Mouse (Mus musculus) intestine, embryonic 14.5 days (tissue): ENCODE data around the gene Mmp28. TPM values are rescaled to one million over a fixed set of nuclear protein-coding genes. Genes with fewer than 3 reads are reported as not detected.

Source experiments
- ATAC-seq: fragments of 200-750 bp; cut with Nextera tagmentation; replicated peaks from 2 replicates; pipeline ENCODE4 v1.8.0; 2017; ENCODE audit warnings: low read depth, moderate number of reproducible peaks, moderate TSS enrichment, moderate library complexity; ENCODE audit not compliant: low FRiP score, low TSS enrichment
- DNase-seq: peaks from one replicate; pipeline ENCODE4 v3.0.0-alpha.2; 2018; ENCODE audit warnings: low spot score
- H3K27ac ChIP-seq: fragments of 300-500 bp; sonication (generic); 2 replicates; pipeline ENCODE4 v1.5.1; 2014; ENCODE audit warnings: low read depth, mild to moderate bottlenecking, control low read depth
- H3K27me3 ChIP-seq: fragments of 300-500 bp; sonication (generic); replicated peaks from 2 replicates; pipeline ENCODE4 v1.6.1; 2014; ENCODE audit warnings: low read length, control low read depth; ENCODE audit not compliant: control insufficient read depth, insufficient read depth
- H3K36me3 ChIP-seq: fragments of 300-500 bp; sonication (generic); 2 replicates; pipeline ENCODE4 v1.6.1; 2014; ENCODE audit warnings: low read length, control low read depth; ENCODE audit not compliant: control insufficient read depth, insufficient read depth
- H3K4me1 ChIP-seq: fragments of 300-500 bp; sonication (generic); replicated peaks from 2 replicates; pipeline ENCODE4 v1.6.1; 2014; ENCODE audit warnings: low read length, control low read depth, mixed read lengths; ENCODE audit not compliant: control insufficient read depth, insufficient read depth
- H3K4me2 ChIP-seq: fragments of 300-500 bp; sonication (generic); 2 replicates; pipeline ENCODE4 v1.6.1; 2014; ENCODE audit warnings: low read length
- H3K4me3 ChIP-seq: fragments of 300-500 bp; sonication (generic); 2 replicates; pipeline ENCODE4 v1.5.1; 2014; ENCODE audit warnings: low read depth, low read length, control low read depth, mixed read lengths
- H3K9ac ChIP-seq: fragments of 300-500 bp; sonication (generic); 2 replicates; pipeline ENCODE4 v1.6.1; 2014; ENCODE audit warnings: mild to moderate bottlenecking, low read length
- H3K9me3 ChIP-seq: fragments of 300-500 bp; sonication (generic); 2 replicates; pipeline ENCODE4 v1.6.1; 2016; ENCODE audit warnings: low read length, control low read depth; ENCODE audit not compliant: control insufficient read depth
- WGBS: fragments of 180-500 bp; shearing (Covaris S2); extraction: QIAGEN DNeasy Blood & Tissue Kit; methylation state at CpG from one replicate; pipeline ENCODE4 v1.1.7; 2014; 5-methylcytosine and 5-hydroxymethylcytosine counted together
- polyA plus RNA-seq: library from polyadenylated mRNA; unstranded; fragments of >200 nt; fragmentation: Nextera tagmentation; extraction: Ambion mirVana; gene quantifications from 2 replicates; pipeline ENCODE4 v1.2.1, GENCODE M21; 2014

Mmp28 gene
- polyA plus RNA-seq, 1 experiment from 2014 or later = 1.2 TPM

DNA sequence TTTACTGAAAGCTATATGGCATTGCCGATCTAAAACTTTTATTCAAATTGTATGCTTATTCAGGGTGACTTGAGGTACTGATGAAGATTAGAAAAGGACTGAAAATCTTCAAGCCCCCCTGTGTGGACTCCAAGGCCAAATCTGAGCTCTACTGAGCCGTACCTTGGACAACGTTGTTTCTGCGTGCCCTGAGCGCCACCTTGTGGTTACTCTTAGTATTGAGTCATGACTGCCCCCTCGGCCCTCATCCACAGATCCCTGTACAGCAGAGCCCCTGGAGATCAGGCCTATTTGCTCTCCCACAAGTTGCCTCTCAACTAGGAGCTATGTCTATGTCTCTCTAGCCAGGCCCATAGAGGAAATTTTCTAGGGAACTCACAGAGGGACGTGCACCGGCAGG lies 38.2 kb downstream of the Mmp28 start:
- no peaks in the 10 kb centered on the region for H3K36me3 ChIP-seq
- H3K4me1 ChIP-seq = no peaks in the 10 kb centered on the region
- H3K9ac ChIP-seq = no peak overlapping the region
- ATAC-seq (no peak), DNase-seq (peak; percentile 93)
- peaks cover 53% of the 10 kb centered on the region for H3K27me3 ChIP-seq
- no peak overlapping the region for H3K4me2 ChIP-seq
- WGBS = 9% methylated on average over 8 of the region's 8 CpGs
- H3K9me3 ChIP-seq = no peaks in the 10 kb centered on the region
- no peak overlapping the region for H3K27ac ChIP-seq
- no peak overlapping the region for H3K4me3 ChIP-seq

DNA sequence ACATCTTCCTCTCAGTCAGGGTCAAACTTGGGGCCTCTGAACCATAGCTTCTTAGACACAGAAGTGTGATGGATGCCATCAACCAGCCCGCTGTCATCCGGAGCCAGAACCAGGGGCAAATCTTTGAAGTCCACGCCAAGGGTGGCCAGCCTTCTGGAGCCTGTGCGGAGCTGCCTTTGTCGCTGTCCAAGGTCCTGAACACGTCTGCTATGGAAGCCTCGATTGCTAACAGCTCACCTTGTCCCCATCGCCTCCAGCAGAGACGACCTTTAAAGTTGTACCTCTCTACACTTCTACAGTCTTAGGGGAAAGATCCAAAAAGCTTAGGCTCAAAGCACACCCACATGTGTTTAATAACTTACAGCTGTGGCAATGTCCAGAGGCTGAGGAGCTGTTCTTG lies 41.6 kb downstream of the Mmp28 start:
- no peak overlapping the region for H3K4me2 ChIP-seq
- H3K9me3 ChIP-seq = no peaks in the 10 kb centered on the region
- no peak overlapping the region for H3K9ac ChIP-seq
- DNase-seq (peak; percentile 94), ATAC-seq (no peak)
- no peak overlapping the region for H3K27ac ChIP-seq
- H3K4me1 ChIP-seq = no peaks in the 10 kb centered on the region
- no peaks in the 10 kb centered on the region for H3K36me3 ChIP-seq
- peaks cover 46% of the 10 kb centered on the region for H3K27me3 ChIP-seq
- H3K4me3 ChIP-seq = no peak overlapping the region
- WGBS = 2% methylated on average over 9 of the region's 9 CpGs

DNA sequence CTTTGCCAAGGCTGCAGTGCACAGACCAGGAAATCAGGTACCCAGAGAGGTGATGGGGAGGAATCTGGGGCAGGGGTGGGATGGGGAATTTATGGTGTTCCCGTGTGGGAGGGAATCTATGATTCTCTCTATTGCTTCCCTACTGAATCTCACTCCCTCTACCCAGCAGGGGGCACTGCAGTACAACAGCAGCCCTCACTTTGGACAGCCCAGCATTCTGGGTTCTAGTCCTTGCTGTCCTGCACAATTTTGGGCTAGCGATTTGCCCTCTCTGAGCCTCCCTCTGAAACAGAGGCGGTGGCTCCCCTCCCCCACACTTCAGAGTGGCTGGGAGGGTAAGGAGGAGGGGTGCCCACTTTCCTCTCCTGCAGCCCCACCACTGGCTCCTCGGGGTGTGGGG lies 42.5 kb downstream of the Mmp28 start:
- H3K27me3 ChIP-seq = peaks cover 38% of the 10 kb centered on the region
- DNase-seq = no peak

DNA sequence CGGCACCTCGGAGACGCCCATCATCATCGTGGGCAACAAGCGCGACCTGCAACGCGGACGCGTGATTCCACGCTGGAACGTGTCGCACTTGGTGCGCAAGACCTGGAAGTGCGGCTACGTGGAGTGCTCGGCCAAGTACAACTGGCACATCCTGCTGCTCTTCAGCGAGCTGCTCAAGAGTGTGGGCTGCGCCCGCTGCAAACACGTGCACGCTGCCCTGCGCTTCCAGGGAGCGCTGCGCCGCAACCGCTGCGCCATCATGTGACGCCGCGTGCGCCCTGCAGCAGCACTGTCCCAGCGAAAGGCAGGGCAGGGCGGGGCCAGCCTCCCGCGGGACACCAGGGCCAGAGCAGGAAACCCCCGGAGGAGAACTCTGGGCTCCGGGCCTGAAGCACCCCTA lies 44.3 kb downstream of the Mmp28 start:
- Histone ChIP-seq H3K4me2 (0 out of 2 replicates have a peak overlapping the region, but pooled peaks have one; percentile 4), H3K4me3 (no peak overlapping the region), H3K9ac (no peak overlapping the region), H3K27ac (no peak overlapping the region), H3K27me3 (peaks cover 36% of the 10 kb centered on the region), H3K9me3 (no peaks in the 10 kb centered on the region), H3K36me3 (no peaks in the 10 kb centered on the region), H3K4me1 (no peaks in the 10 kb centered on the region)
- 0 out of 2 replicates have a peak, but pooled peaks have one; percentile 40 for ATAC-seq
- no peak for DNase-seq
- WGBS = 7% methylated on average over 38 of the region's 38 CpGs

More for the DNA sequence above, 42.5 kb downstream of the Mmp28 start:
- Histone ChIP-seq H3K9ac (no peak overlapping the region), H3K4me3 (no peak overlapping the region), H3K27ac (no peak overlapping the region), H3K4me1 (no peaks in the 10 kb centered on the region), H3K4me2 (no peak overlapping the region), H3K36me3 (no peaks in the 10 kb centered on the region), H3K9me3 (no peaks in the 10 kb centered on the region)
- ATAC-seq = no peak
- WGBS = 42% methylated on average over 4 of the region's 4 CpGs

DNA sequence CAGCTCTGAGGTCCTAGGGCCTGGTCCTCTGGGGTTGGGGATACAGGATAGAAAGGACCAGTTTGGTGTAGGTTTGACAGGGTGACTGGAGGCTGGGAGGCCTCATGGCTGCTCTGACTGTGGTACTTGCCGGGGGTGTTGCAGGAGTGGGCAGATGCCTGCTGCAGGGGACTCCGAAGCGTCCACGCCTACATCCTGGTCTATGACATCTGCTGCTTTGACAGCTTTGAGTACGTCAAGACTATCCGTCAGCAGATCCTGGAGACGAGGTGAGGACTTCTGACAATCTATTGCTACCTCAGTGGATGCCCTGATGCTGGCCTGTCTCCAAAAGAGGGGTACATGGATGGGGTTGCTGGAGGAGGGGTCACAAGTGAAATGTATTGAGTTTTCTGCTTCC lies 45.2 kb downstream of the Mmp28 start:
- Histone ChIP-seq H3K4me3 (no peak overlapping the region), H3K27me3 (peaks cover 36% of the 10 kb centered on the region), H3K36me3 (no peaks in the 10 kb centered on the region), H3K4me1 (no peaks in the 10 kb centered on the region), H3K4me2 (no peak overlapping the region), H3K27ac (no peak overlapping the region), H3K9me3 (no peaks in the 10 kb centered on the region), H3K9ac (no peak overlapping the region)
- ATAC-seq (no peak), DNase-seq (no peak)
- 85% methylated on average over 7 of the region's 7 CpGs for WGBS

DNA sequence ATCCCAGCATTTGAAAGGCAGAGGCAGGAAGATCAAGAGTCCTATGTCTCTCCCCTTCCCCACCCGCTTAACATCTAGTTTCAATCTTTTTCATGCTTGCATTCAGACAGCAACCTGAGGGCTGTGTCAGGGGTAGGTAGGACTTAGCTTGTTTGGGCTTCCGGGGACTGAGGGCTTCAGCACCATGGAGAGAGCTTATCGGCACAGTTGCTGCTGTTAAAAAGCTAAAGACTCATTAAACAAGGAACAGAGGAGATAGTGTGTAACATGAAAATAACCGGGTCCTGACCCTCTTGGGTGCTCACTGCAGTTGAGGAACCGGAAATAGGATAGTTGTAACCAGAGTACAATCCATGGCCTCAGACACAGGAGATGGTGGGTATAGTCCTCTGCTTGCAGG lies 45.8 kb downstream of the Mmp28 start:
- H3K4me2 ChIP-seq = no peak overlapping the region
- 5% methylated on average over 5 of the region's 5 CpGs for WGBS
- H3K36me3 ChIP-seq = no peaks in the 10 kb centered on the region
- DNase-seq = peak; percentile 85
- no peak overlapping the region for H3K9ac ChIP-seq
- H3K4me1 ChIP-seq = no peaks in the 10 kb centered on the region
- H3K27ac ChIP-seq = no peak overlapping the region
- ATAC-seq = no peak
- no peak overlapping the region for H3K4me3 ChIP-seq
- H3K9me3 ChIP-seq = no peaks in the 10 kb centered on the region
- H3K27me3 ChIP-seq = peaks cover 36% of the 10 kb centered on the region

DNA sequence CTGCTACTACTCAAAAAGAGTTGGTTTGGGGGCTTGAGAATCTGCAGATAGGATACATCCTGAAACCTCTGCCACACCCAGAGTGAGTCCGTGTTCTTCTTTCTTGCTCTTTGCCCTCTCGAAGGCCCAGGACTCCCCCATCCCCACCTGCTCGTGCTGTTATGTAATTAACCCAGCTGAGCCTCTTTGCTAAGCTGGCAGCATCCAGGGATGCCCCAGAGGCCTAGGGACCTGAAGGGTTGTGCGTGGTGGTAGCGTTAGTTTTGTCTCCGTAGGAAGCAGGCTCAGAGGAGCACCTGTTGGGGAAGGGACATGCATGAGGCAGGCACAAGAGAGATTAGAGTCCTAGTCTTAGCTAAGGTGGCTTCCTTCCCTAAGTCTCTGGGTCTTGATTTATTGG lies 52.4 kb downstream of the Mmp28 start:
- Histone ChIP-seq H3K4me3 (peak overlapping the region; percentile 71; the same call in 1 of the 2 replicates), H3K4me1 (peaks cover 5% of the 10 kb centered on the region; the same call in 1 of the 2 replicates), H3K27ac (no peak overlapping the region), H3K36me3 (no peaks in the 10 kb centered on the region), H3K27me3 (0 out of 2 replicates have a peak, but pooled peaks cover 10% of the 10 kb centered on the region), H3K4me2 (peak overlapping the region; percentile 87), H3K9ac (no peak overlapping the region), H3K9me3 (no peaks in the 10 kb centered on the region)
- ATAC-seq = no peak
- DNase-seq = no peak
- WGBS = 44% methylated on average over 6 of the region's 6 CpGs

DNA sequence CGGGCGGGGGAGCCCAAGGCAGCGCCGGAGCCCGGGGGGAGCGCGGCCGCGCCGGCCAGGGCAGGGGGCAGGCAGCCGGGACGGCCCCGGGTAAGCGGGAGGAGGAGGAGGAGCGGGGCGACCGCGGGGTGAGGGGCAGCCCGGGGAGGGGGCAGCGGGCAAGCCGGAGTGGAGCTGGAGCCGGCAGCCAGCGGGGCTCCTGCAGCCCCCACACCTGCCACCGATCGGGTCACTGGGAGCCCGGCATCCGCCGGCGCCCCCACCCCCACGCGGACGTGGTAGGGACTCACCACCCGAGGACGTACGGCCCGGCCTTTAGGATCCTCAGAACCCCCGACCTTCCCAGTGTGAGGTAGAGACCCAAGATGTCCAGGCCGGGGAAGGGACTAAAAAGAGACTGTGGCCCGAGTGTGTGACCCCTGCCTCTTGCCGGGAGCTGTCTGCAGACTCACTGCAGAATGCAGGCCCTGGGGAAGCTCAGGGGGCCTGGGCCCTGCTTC lies 53.0 kb downstream of the Mmp28 start:
- no peak overlapping the region for H3K27ac ChIP-seq
- H3K4me2 ChIP-seq = peak overlapping the region; percentile 87
- H3K9ac ChIP-seq = peak overlapping the region; percentile 62
- no peaks in the 10 kb centered on the region for H3K36me3 ChIP-seq
- 0 out of 2 replicates have a peak, but pooled peaks cover 10% of the 10 kb centered on the region for H3K27me3 ChIP-seq
- no peaks in the 10 kb centered on the region for H3K9me3 ChIP-seq
- peaks cover 5% of the 10 kb centered on the region; the same call in 1 of the 2 replicates for H3K4me1 ChIP-seq
- H3K4me3 ChIP-seq = peak overlapping the region; percentile 71
- DNase-seq (peak; percentile 66), ATAC-seq (peak; percentile 38; the same call in 1 of the 2 replicates)
- 2% methylated on average over 26 of the region's 40 CpGs for WGBS

DNA sequence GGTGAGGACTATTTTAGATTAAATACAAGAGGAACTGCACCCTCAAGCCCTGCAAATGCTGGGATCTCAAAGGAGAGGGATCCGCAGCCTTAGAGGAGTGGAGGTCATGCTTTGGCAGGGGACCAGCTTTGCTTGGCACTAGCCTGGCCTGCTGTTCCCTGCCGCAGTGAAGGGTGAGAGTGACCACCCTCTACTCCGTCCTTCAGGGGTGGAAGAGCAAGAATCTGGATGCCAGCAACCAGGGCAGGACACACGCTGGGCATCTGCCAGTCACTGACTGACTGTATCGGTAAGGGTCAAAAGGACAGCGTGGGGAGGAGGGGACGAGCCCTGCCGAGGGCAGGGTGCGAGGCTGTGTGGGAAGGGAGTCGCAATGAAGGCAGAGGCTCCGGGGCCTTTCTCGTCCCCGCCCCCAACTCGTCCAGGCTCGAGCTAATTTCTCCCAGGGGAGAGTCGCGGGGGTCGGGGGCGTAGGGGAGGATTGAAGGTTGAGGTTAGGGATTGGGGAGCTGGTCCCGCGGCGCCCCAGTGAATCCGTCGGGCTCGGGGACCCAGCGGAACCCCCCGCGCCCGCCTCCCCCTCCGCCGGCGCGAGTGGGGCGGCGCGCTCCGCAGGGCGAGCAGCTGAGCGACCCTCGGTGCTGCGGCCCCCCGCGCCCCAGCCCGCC lies 53.6 kb downstream of the Mmp28 start, which contains the start of gene Rasl10b:
TSS of gene Rasl10b (plus strand) at position 51 of the 668 bp plus-strand sequence.
- ATAC-seq = peak; percentile 61
- WGBS = 2% methylated on average over 28 of the region's 44 CpGs

More for the DNA sequence above, 53.6 kb downstream of the Mmp28 start, which contains the start of gene Rasl10b:
- no peaks in the 10 kb centered on the region for H3K9me3 ChIP-seq
- H3K4me2 ChIP-seq = peak within 1 kb of the TSS; percentile 87
- H3K27ac ChIP-seq = no peak within 1 kb of the TSS
- H3K27me3 ChIP-seq = 0 out of 2 replicates have a peak, but pooled peaks cover 10% of the 10 kb centered on the region
- H3K9ac ChIP-seq = peak within 1 kb of the TSS; percentile 62
- H3K4me1 ChIP-seq = peaks cover 5% of the 10 kb centered on the region; the same call in 1 of the 2 replicates
- peak within 1 kb of the TSS; percentile 71 for H3K4me3 ChIP-seq
- DNase-seq = peak; percentile 71
- no peaks in the 10 kb centered on the region for H3K36me3 ChIP-seq
